In the genomic region with DNA sequence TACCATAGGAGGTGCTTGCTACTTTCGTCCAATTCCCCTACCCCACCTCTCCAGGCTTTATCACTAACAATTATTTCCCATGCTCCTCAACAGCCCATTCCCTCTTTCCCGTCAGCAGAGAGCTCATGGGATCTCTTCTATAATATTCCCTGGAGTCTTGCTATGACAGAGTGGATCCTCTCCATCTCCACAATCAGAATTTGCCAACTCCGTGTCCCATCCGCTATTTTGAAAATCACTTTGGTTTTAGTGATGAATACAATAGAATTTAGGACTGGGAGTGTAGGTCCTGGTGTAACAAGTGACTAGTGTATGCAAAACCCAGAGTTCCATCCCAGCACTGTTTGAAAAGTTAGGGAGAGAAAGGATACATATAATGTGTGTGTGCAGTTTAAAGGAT, we compare ENCODE assay signal across 21 mouse cellular contexts.
DNase-seq lines count a peak whose midpoint lies in the region; ATAC-seq lines count a peak whose summit lies in the region.
"Had no signal": no experiment of that assay in that cellular context is flagged by ENCODE, and none has a peak within 500 bp of the region (broad histone marks: within the 10 kb centered on the region; RNA-seq: fewer than 3 reads in every experiment).

No protein-coding gene starts in this region.

- DNase-seq in heart, adult 11 months = peak; percentile 41
- peak; percentile 60 for DNase-seq in heart, embryonic 10.5 days (ENCODE audit: low spot score)
- no peak for DNase-seq in heart, postnatal 10 days
- peak; percentile 70 for DNase-seq in midbrain, embryonic 11.5 days (ENCODE audit: low spot score, missing footprints)
- DNase-seq: adrenal gland, adult 2 months; adrenal gland, adult 8-10 months; adrenal gland, postnatal 10 days; adrenal gland, postnatal 14 days; adrenal gland, postnatal 25 days; adrenal gland, postnatal 36 days; B cell, adult 2 months; cerebellum, adult 11 months; cerebellum, adult 11-12 months; cerebellum, adult 18-20 months had no signal

- peaks cover under 1% of the 10 kb centered on the region; the same call in 1 of the 2 replicates for H3K36me3 ChIP-seq in heart, embryonic 11.5 days (ENCODE audit: control insufficient read depth, insufficient read depth, low read length)
- peaks cover 30% of the 10 kb centered on the region for H3K36me3 ChIP-seq in heart, embryonic 10.5 days
- H3K36me3 ChIP-seq in midbrain, embryonic 11.5 days (ENCODE audit: control insufficient read depth, insufficient read depth, low read length) = no peaks in the 10 kb centered on the region
- H3K36me3 ChIP-seq in midbrain, embryonic 13.5 days = peaks cover 15% of the 10 kb centered on the region

- H3K27ac ChIP-seq in heart, embryonic 11.5 days (ENCODE audit: low read depth, low read length) = no peak overlapping the region
- no peak overlapping the region for H3K27ac ChIP-seq in heart, embryonic 10.5 days
- H3K27ac ChIP-seq in midbrain, embryonic 11.5 days (ENCODE audit: low read depth, low read length) = no peak overlapping the region
- no peak overlapping the region for H3K27ac ChIP-seq in midbrain, embryonic 13.5 days

- no peaks in the 10 kb centered on the region for H3K4me1 ChIP-seq in heart, embryonic 11.5 days (ENCODE audit: control insufficient read depth, insufficient read depth, low read length)
- peaks cover 5% of the 10 kb centered on the region for H3K4me1 ChIP-seq in heart, embryonic 10.5 days
- H3K4me1 ChIP-seq in midbrain, embryonic 11.5 days (ENCODE audit: control insufficient read depth, insufficient read depth, low read length) = no peaks in the 10 kb centered on the region
- no peaks in the 10 kb centered on the region for H3K4me1 ChIP-seq in midbrain, embryonic 13.5 days (replicated peaks)

- H3K4me3 ChIP-seq in heart, embryonic 11.5 days (ENCODE audit: low read depth, low read length) = no peak overlapping the region
- no peak overlapping the region for H3K4me3 ChIP-seq in heart, embryonic 10.5 days
- H3K4me3 ChIP-seq in midbrain, embryonic 11.5 days (ENCODE audit: low read depth, low read length) = no peak overlapping the region
- H3K4me3 ChIP-seq in midbrain, embryonic 13.5 days (replicated peaks) = no peak overlapping the region

- no peaks in the 10 kb centered on the region for H3K27me3 ChIP-seq in heart, embryonic 11.5 days (ENCODE audit: control insufficient read depth, insufficient read depth, low read length)
- no peaks in the 10 kb centered on the region for H3K27me3 ChIP-seq in heart, embryonic 10.5 days (ENCODE audit: insufficient read depth, poor library complexity, severe bottlenecking)
- H3K27me3 ChIP-seq in midbrain, embryonic 11.5 days (ENCODE audit: control insufficient read depth, insufficient read depth, low read length) = no peaks in the 10 kb centered on the region
- H3K27me3 ChIP-seq in midbrain, embryonic 13.5 days = no peaks in the 10 kb centered on the region
- H3K27me3 ChIP-seq: CH12.LX, Patski had no signal

- ATAC-seq in heart, embryonic 11.5 days (replicated peaks; ENCODE audit: insufficient number of reproducible peaks, low FRiP score, low TSS enrichment) = no peak
- no peak for ATAC-seq in midbrain, embryonic 11.5 days (ENCODE audit: low FRiP score)
- ATAC-seq in midbrain, embryonic 13.5 days = no peak
- ATAC-seq: activated CD4-positive, CD25-positive, alpha-beta regulatory T cell, adult 4 months; CD4-positive, CD25-positive, alpha-beta regulatory T cell, adult 4 months; Patski had no signal

- H3K9me3 ChIP-seq in heart, embryonic 11.5 days (replicated peaks; ENCODE audit: control insufficient read depth, low read length) = no peaks in the 10 kb centered on the region
- no peaks in the 10 kb centered on the region for H3K9me3 ChIP-seq in heart, embryonic 10.5 days
- H3K9me3 ChIP-seq in midbrain, embryonic 11.5 days (ENCODE audit: control insufficient read depth, low read length) = no peaks in the 10 kb centered on the region
- H3K9me3 ChIP-seq in midbrain, embryonic 13.5 days = no peaks in the 10 kb centered on the region
- H3K9me3 ChIP-seq: G1E had no signal

- no peak overlapping the region for H3K4me2 ChIP-seq in heart, embryonic 11.5 days
- no peak overlapping the region for H3K4me2 ChIP-seq in midbrain, embryonic 11.5 days
- no peak overlapping the region for H3K4me2 ChIP-seq in midbrain, embryonic 13.5 days (replicated peaks)

- WGBS in heart, embryonic 11.5 days (ENCODE audit: insufficient replicate concordance) = 77% methylated on average over 4 of the region's 4 CpGs
- WGBS in heart, embryonic 10.5 days = 78% methylated on average over 4 of the region's 4 CpGs
- WGBS in midbrain, embryonic 11.5 days = 94% methylated on average over 4 of the region's 4 CpGs
- 94% methylated on average over 4 of the region's 4 CpGs for WGBS in midbrain, embryonic 13.5 days

- intact Hi-C loops in heart, postnatal 10 days (cut with DNase I) = no loop called here

- H3K9ac ChIP-seq in heart, embryonic 11.5 days (ENCODE audit: low read depth, low read length) = no peak overlapping the region
- no peak overlapping the region for H3K9ac ChIP-seq in midbrain, embryonic 11.5 days (ENCODE audit: low read length)
- H3K9ac ChIP-seq in midbrain, embryonic 13.5 days (replicated peaks) = no peak overlapping the region

Comparison
In these comparisons a context has a peak if more than half of its experiments do, and no peak if none do; other contexts are left out.
1. DNase-seq: peak in heart, adult 11 months (single experiment), heart, embryonic 10.5 days (single experiment) and midbrain, embryonic 11.5 days (single experiment); none in heart, postnatal 10 days (0 of 2).